Mouse (Mus musculus) heart, postnatal 0 days (tissue): ENCODE measurements around the gene Cldn4. TPM values are rescaled to one million over a fixed set of nuclear protein-coding genes. Genes with fewer than 3 reads are reported as not detected.

Source experiments
- ATAC-seq: fragments of 200-750 bp; cut with Nextera tagmentation; 2 replicates; pipeline ENCODE4 v1.8.0; 2017; ENCODE audit warnings: low read depth, moderate number of reproducible peaks, moderate library complexity; ENCODE audit not compliant: insufficient read depth
- DNase-seq: peaks from one replicate; pipeline ENCODE4 v3.0.0-alpha.2; 2016; ENCODE audit warnings: low spot score
- H3K27ac ChIP-seq: fragments of 300-500 bp; sonication (generic); 2 replicates; pipeline ENCODE4 v1.5.1; 2014; ENCODE audit warnings: low read depth, mild to moderate bottlenecking
- H3K27me3 ChIP-seq: fragments of 300-500 bp; sonication (generic); 2 replicates; pipeline ENCODE4 v1.6.1; 2014; ENCODE audit warnings: low read length, mixed read lengths; ENCODE audit not compliant: control insufficient read depth, insufficient read depth
- H3K36me3 ChIP-seq: fragments of 300-500 bp; sonication (generic); replicated peaks from 2 replicates; pipeline ENCODE4 v1.6.1; 2014; ENCODE audit warnings: low read length, mixed read lengths; ENCODE audit not compliant: control insufficient read depth, insufficient read depth
- H3K4me1 ChIP-seq: fragments of 300-500 bp; sonication (generic); 2 replicates; pipeline ENCODE4 v1.6.1; 2014; ENCODE audit warnings: antibody characterized with exemption; ENCODE audit not compliant: control insufficient read depth, insufficient read depth
- H3K4me2 ChIP-seq: fragments of 300-500 bp; sonication (generic); 2 replicates; pipeline ENCODE4 v1.6.1; 2014; ENCODE audit warnings: low read depth, mild to moderate bottlenecking, low read length, moderate library complexity
- H3K4me3 ChIP-seq: fragments of 300-500 bp; sonication (generic); 2 replicates; pipeline ENCODE4 v1.5.1; 2014; ENCODE audit warnings: low read depth, low read length
- H3K9ac ChIP-seq: fragments of 300-500 bp; sonication (generic); replicated peaks from 2 replicates; pipeline ENCODE4 v1.6.1; 2014; ENCODE audit warnings: low read depth, low read length, mixed read lengths
- H3K9me3 ChIP-seq: fragments of 300-500 bp; sonication (generic); replicated peaks from 2 replicates; pipeline ENCODE4 v1.6.1; 2016; ENCODE audit warnings: low read length; ENCODE audit not compliant: control insufficient read depth
- CTCF ChIP-seq: IDR thresholded peaks from 2 replicates; pipeline ENCODE4 v1.5.1; 2016; ENCODE audit warnings: antibody characterized with exemption, control low read depth, low read depth
- EP300 ChIP-seq: IDR thresholded peaks from 2 replicates; pipeline ENCODE4 v1.6.1; 2016; ENCODE audit warnings: antibody characterized with exemption, low read depth
- WGBS: fragments of 180-500 bp; shearing (Covaris S2); extraction: QIAGEN DNeasy Blood & Tissue Kit; methylation state at CpG from one replicate; pipeline ENCODE4 v1.1.7; 2014; 5-methylcytosine and 5-hydroxymethylcytosine counted together
- polyA plus RNA-seq: library from polyadenylated mRNA; unstranded; fragments of >200 nt; fragmentation: Nextera tagmentation; extraction: Ambion mirVana; gene quantifications from 2 replicates; pipeline ENCODE4 v1.2.1, GENCODE M21; 2015
- total RNA-seq: library from RNA; depleted of rRNA; stranded (reverse); fragments of >200 nt; gene quantifications from 2 replicates; pipeline ENCODE4 v1.2.3, GENCODE M21; 2014; ENCODE audit warnings: low replicate concordance

Cldn4 gene
- total and polyA plus RNA-seq, 2 experiments from 2014 or later: 10.2 TPM; not detected in 1

DNA sequence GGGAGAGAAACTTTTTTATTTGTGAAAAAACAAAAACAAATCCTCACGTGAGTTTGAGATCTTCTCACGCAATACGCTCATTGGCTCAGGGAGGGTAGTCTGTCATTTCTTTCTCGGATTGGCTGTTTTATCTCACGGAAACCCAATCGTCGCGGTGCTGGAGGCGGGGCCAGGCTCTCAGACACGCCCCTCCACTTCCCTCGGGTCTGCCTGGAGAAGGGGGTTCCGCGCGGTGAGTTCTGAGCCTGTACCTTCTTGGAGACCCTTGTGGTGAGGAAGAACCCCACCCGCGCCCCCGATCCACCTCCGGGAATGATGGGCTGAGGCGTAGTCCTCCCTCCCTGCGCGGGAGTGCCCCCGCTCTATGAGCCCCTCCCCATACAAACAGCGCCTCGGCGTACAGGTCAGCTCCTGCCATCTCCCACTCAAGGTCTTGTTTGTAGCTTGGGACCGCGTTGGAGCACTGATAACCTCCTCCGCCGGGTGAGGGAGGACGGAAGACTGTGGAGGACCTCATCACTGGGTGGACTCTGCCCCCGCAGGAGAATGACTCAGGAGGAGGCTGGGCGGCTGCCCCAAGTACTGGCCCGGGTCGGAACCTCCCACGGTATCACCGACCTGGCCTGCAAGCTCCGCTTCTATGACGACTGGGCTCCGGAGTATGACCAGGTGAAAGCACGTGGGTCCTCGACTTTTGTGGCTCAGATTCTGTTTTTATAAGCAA lies 14.4 kb downstream of the Cldn4 start, which contains the start of gene Mettl27:
Gene Mettl27 (plus strand): TSS at position 190 of the 724 bp plus-strand sequence.
- H3K9ac ChIP-seq: peak within 1 kb of the TSS; percentile 42
- H3K9me3 ChIP-seq: no peaks in the 10 kb centered on the region
- no peaks in the 10 kb centered on the region for H3K27me3 ChIP-seq
- no peaks in the 10 kb centered on the region for H3K4me1 ChIP-seq
- WGBS: under 1% methylated on average over 41 of the region's 41 CpGs
- peak within 1 kb of the TSS; percentile 82 for H3K4me2 ChIP-seq
- peak; percentile 93 for ATAC-seq
- no peak for TF ChIP-seq EP300
- no peak for TF ChIP-seq CTCF
- DNase-seq: peak; percentile 92
- 0 out of 2 replicates have a peak within 1 kb of the TSS, but pooled peaks have one; percentile 33 for H3K27ac ChIP-seq
- no peaks in the 10 kb centered on the region for H3K36me3 ChIP-seq
- H3K4me3 ChIP-seq: peak within 1 kb of the TSS; percentile 58

DNA sequence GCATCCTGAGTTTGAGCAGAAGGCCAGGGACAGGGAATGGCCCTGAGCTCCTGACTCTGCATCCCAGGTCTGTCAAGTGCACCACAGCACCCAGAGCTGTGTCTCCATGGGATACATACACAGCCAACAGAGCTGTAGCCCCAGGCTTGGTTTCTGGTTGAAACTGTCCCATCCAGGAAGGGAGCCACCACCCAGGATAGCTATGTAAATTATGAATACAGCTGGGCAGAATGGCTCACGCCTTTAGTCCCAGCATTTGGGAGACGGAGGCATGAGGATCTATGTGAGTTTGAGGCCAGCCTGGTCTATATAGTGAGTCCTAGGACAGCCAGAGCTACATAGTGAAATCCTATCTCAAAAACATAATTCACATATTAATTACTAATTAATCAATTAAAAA lies 16.7 kb downstream of the Cldn4 start:
- WGBS: 85% methylated on average over 2 of the region's 2 CpGs
- Histone ChIP-seq H3K9me3 (no peaks in the 10 kb centered on the region), H3K4me2 (no peak overlapping the region), H3K4me1 (no peaks in the 10 kb centered on the region), H3K27ac (no peak overlapping the region), H3K9ac (no peak overlapping the region), H3K27me3 (no peaks in the 10 kb centered on the region), H3K4me3 (no peak overlapping the region), H3K36me3 (no peaks in the 10 kb centered on the region)
- no peak for ATAC-seq
- DNase-seq: no peak
- TF ChIP-seq CTCF (no peak), EP300 (no peak)

DNA sequence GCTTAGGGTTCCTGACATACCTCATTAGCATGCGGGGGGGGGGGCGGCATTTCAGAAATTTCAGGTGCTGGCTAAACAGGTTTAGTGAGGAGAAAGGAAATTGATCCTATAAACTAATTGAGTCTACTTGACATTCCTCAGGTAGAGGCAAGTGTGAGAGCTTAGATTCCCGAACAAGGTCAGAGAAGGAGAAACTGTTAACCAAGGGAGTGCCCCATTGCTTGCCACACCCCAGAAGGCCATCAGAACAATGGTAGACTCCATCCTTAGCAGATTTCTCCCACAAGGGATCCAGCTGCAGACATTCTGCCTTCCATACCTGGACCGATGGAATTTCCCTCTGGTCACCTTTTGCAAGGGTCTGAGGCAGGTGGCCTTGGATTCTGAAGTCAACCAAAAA lies 20.0 kb downstream of the Cldn4 start:
- H3K4me1 ChIP-seq: no peaks in the 10 kb centered on the region
- H3K9me3 ChIP-seq: no peaks in the 10 kb centered on the region
- no peak overlapping the region for H3K4me3 ChIP-seq
- no peak overlapping the region for H3K27ac ChIP-seq
- no peaks in the 10 kb centered on the region for H3K27me3 ChIP-seq
- TF ChIP-seq EP300 (no peak), CTCF (no peak)
- DNase-seq (no peak), ATAC-seq (no peak)
- no peak overlapping the region for H3K4me2 ChIP-seq
- 64% methylated on average over 4 of the region's 4 CpGs for WGBS
- H3K36me3 ChIP-seq: no peaks in the 10 kb centered on the region
- H3K9ac ChIP-seq: no peak overlapping the region

DNA sequence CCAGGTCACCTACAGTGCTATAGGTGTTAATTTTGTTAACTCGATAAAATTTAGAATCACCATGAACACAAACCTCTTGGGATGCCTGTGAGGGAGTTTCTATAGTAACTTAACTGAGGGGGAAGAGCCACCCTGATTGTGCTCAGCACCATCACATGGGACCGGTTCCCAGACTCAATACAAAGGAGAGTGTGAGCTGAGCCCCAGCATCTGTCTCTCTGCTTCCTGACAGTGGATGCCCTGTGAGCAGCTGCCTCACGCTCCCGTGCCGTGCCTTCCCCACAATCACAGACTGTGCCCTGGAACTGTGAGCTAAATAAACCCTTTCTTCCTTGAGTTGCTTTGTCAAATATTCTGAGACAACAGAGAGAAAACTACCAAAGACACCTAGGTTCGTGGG lies 23.6 kb downstream of the Cldn4 start:
- Histone ChIP-seq H3K9me3 (no peaks in the 10 kb centered on the region), H3K4me3 (no peak overlapping the region), H3K36me3 (no peaks in the 10 kb centered on the region), H3K4me1 (no peaks in the 10 kb centered on the region), H3K27me3 (no peaks in the 10 kb centered on the region), H3K9ac (no peak overlapping the region), H3K27ac (no peak overlapping the region), H3K4me2 (no peak overlapping the region)
- TF ChIP-seq EP300 (no peak), CTCF (no peak)
- 66% methylated on average over 6 of the region's 6 CpGs for WGBS
- no peak for ATAC-seq
- DNase-seq: no peak

DNA sequence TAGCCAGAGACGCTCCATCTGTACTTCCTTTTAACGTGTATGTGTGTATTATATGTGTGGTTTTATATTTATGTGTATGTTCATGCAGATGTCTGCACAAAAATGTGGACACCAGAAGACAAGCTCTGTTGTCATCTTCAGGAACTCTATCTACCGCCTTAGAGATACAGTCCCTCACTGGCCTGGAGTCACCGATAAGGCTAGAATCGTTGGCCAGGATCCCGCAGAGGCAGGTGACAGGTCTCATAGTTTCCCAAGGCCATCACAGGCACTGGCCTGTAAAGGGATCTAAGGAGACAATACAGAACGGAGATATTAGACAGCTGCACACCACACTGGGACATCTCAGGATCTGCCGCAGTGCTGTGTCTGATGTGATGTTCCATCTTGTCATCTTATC lies 25.6 kb downstream of the Cldn4 start:
- Histone ChIP-seq H3K27me3 (no peaks in the 10 kb centered on the region), H3K4me3 (no peak overlapping the region), H3K4me2 (no peak overlapping the region), H3K27ac (no peak overlapping the region), H3K4me1 (no peaks in the 10 kb centered on the region), H3K9ac (no peak overlapping the region), H3K36me3 (no peaks in the 10 kb centered on the region), H3K9me3 (no peaks in the 10 kb centered on the region)
- DNase-seq (no peak), ATAC-seq (no peak)
- TF ChIP-seq EP300 (no peak), CTCF (no peak)
- 72% methylated on average over 8 of the region's 8 CpGs for WGBS

DNA sequence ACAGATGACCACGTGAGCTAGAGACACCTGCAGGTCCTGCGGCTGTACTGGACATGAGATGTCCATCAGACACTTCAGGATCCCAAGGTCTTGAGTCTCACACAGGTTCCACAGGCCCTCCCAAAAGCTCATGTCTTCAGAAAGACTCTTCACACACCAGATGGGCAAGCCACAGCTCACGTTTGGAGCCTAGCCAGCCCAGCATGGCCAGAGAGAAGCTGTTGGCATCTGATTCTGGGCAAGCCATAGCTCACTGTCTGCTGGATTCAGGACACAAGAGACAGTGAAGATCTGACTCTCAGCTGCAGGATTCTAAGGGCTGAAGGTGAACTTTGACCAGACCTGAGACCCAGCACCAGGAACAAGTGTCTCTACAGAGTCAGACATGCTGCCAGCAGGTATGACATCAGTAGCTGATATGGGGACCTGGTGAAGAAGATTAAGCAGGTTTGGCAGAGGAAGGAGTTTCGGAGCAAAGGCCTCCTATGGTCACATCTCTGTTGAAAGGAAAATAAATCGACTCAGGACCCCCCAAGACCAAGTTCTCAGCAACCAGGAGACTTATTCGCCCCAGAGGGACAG lies 26.5 kb downstream of the Cldn4 start:
- Histone ChIP-seq H3K9ac (no peak overlapping the region), H3K4me1 (no peaks in the 10 kb centered on the region), H3K27ac (no peak overlapping the region), H3K27me3 (no peaks in the 10 kb centered on the region), H3K4me3 (no peak overlapping the region), H3K9me3 (no peaks in the 10 kb centered on the region), H3K36me3 (no peaks in the 10 kb centered on the region), H3K4me2 (no peak overlapping the region)
- ATAC-seq (no peak), DNase-seq (no peak)
- 68% methylated on average over 6 of the region's 6 CpGs for WGBS
- no peak for TF ChIP-seq CTCF
